Mouse (Mus musculus): ENCODE data around the gene Rev1. TPM values are rescaled to one million over a fixed set of nuclear protein-coding genes. Genes with fewer than 3 reads are reported as not detected.

Rev1 gene
- total and polyA plus RNA-seq, 3 experiments, result 22.9 to 25.7 (median 23.4) TPM

DNA sequence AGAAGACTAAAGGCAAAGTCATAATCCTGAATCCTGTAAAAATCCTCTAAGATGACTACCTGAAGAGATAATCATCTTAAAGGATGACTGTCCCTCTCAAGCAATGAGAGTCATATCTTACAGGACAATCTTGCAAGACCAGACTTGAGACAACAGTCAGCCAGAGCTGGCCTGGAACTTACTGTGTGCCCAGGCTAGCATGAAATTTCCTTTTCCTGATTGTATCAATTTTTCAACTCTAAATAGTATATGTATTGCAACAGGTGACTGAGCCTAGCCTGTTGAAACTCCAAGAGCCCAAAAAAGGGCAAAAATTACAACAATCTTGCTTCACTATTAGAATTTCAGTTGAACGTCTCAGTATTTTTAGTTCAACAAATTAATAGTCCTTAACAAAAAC is 26.4 kb downstream of the Rev1 start:
- DNase-seq (ENCODE audit: extremely low read depth), result no peak
- H3K4me1 ChIP-seq (ENCODE audit: control insufficient read depth in 1 of 2, insufficient read depth in 2 of 2), result peaks cover 0 to 5% of the 10 kb centered on the region in 2 experiments; a peak in 1 of 4 replicates
- dilution Hi-C loops (cut with MboI; ENCODE audit: extremely low pct_ligation_motif_present, extremely low pct_unique_long_range_greater_than_20kb, low sequenced_read_pairs) (no loop called here), in situ Hi-C loops (cut with MboI; ENCODE audit: low pct_ligation_motif_present, low pct_unique_long_range_greater_than_20kb, low sequenced_read_pairs) (no loop called here)
- peaks cover 30 to 82% of the 10 kb centered on the region in 2 experiments for H3K36me3 ChIP-seq (replicated peaks in 1 of 2; ENCODE audit: control insufficient read depth in 1 of 2, insufficient read depth in 1 of 2, low read length in 1 of 2)
- TF ChIP-seq TCF12 (IDR thresholded peaks at IDR 0.05; ENCODE audit: low read depth, low read length) (no peak), POLR2A (IDR thresholded peaks at IDR 0.05; ENCODE audit: low read depth, low read length) (no peak), MYC (IDR thresholded peaks at IDR 0.05; ENCODE audit: low read depth, low read length) (no peak), UBTF (IDR thresholded peaks at IDR 0.05; ENCODE audit: low read depth, low read length) (no peak), ELF1 (IDR thresholded peaks at IDR 0.05; ENCODE audit: low read depth, low read length) (no peak), ZKSCAN1 (IDR thresholded peaks at IDR 0.05; ENCODE audit: borderline replicate concordance, low read depth, low read length) (no peak), KAT2A (IDR thresholded peaks at IDR 0.05; ENCODE audit: insufficient replicate concordance, low read length) (no peak), EP300 (IDR thresholded peaks at IDR 0.05; ENCODE audit: low read length) (no peak), MXI1 (IDR thresholded peaks at IDR 0.05; ENCODE audit: low read depth, low read length) (no peak), ZNF384 (IDR thresholded peaks at IDR 0.05; ENCODE audit: low read depth, low read length) (no peak), TBP (conservative IDR thresholded peaks at IDR 0.05; ENCODE audit: low read depth, low read length) (no peak), NRF1 (IDR thresholded peaks at IDR 0.05; ENCODE audit: low read depth, low read length) (no peak), USF2 (conservative IDR thresholded peaks at IDR 0.05; ENCODE audit: low read depth, low read length) (no peak), GABPA (IDR thresholded peaks at IDR 0.05; ENCODE audit: insufficient replicate concordance, low read depth, low read length) (no peak), PAX5 (IDR thresholded peaks at IDR 0.05; ENCODE audit: low read length) (no peak), MAFK (IDR thresholded peaks at IDR 0.05; ENCODE audit: insufficient replicate concordance, low read length) (no peak)
- H3K79me2 ChIP-seq (replicated peaks; ENCODE audit: control insufficient read depth, extremely low read depth, insufficient read depth, poor library complexity, severe bottlenecking), result peaks cover 15% of the 10 kb centered on the region
- no peaks in the 10 kb centered on the region for H3K9me3 ChIP-seq (replicated peaks; ENCODE audit: low read length)
- no peaks in the 10 kb centered on the region for H3K27me3 ChIP-seq (replicated peaks)
- no peak overlapping the region for H3K9ac ChIP-seq (ENCODE audit: insufficient read depth, low read depth)
- no peak overlapping the region for H3K4me2 ChIP-seq (ENCODE audit: insufficient read depth, low read depth, poor library complexity, severe bottlenecking)
- no peak overlapping the region for H3K27ac ChIP-seq (ENCODE audit: insufficient read depth, low read depth)
- no peak overlapping the region for H3K4me3 ChIP-seq (replicated peaks in 1 of 3; ENCODE audit: low read depth in 2 of 3, low read length in 2 of 3, poor library complexity in 1 of 3)

DNA sequence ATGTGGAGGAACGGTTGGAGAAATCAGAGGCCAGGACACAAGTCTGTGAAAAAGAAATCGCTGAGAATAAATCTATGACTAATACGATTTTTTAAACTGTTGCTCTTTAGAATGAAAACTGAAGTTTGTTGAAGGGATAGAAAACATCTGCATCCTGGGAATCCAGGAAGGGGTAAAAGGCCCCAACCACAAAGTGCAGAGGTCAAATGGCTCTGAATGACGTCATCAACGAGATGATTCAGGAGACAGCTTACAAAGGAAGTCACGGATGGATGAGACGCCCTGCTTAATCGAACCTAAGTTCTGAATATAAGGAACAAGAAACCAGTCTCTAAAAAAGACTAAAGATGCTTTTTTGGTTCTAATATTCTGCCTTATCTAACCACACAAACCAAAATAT is 48.3 kb downstream of the Rev1 start:
- Histone ChIP-seq H3K36me3 (replicated peaks in 1 of 2; ENCODE audit: control insufficient read depth in 1 of 2, insufficient read depth in 1 of 2, low read length in 1 of 2) (peaks cover 25 to 63% of the 10 kb centered on the region in 2 experiments), H3K79me2 (replicated peaks; ENCODE audit: control insufficient read depth, extremely low read depth, insufficient read depth, poor library complexity, severe bottlenecking) (peaks cover 2% of the 10 kb centered on the region; the same call in 1 of the 2 replicates), H3K4me3 (replicated peaks in 1 of 3; ENCODE audit: low read depth in 2 of 3, low read length in 2 of 3, poor library complexity in 1 of 3) (no peak overlapping the region), H3K27ac (ENCODE audit: insufficient read depth, low read depth) (no peak overlapping the region), H3K27me3 (replicated peaks) (no peaks in the 10 kb centered on the region), H3K9me3 (replicated peaks; ENCODE audit: low read length) (no peaks in the 10 kb centered on the region), H3K9ac (ENCODE audit: insufficient read depth, low read depth) (no peak overlapping the region), H3K4me2 (ENCODE audit: insufficient read depth, low read depth, poor library complexity, severe bottlenecking) (no peak overlapping the region), H3K4me1 (ENCODE audit: control insufficient read depth in 1 of 2, insufficient read depth in 2 of 2) (no peaks in the 10 kb centered on the region; a peak in 1 of 4 replicates)
- no peak for DNase-seq (ENCODE audit: extremely low read depth)
- no peak for TF ChIP-seq JUND (conservative IDR thresholded peaks at IDR 0.05; ENCODE audit: low read depth, low read length)
- TF ChIP-seq BHLHE40 (IDR thresholded peaks at IDR 0.05; ENCODE audit: low read depth, low read length), result no peak
- no peak for TF ChIP-seq RCOR1 (conservative IDR thresholded peaks at IDR 0.05; ENCODE audit: low read depth, low read length)
- TF ChIP-seq CTCF (conservative IDR thresholded peaks at IDR 0.05 in 1 of 2, IDR thresholded peaks at IDR 0.05 in 1 of 2; ENCODE audit: low read depth in 2 of 2, low read length in 2 of 2), result no peak
- TF ChIP-seq KAT2A (IDR thresholded peaks at IDR 0.05; ENCODE audit: insufficient replicate concordance, low read length), result no peak
- no peak for TF ChIP-seq PAX5 (IDR thresholded peaks at IDR 0.05; ENCODE audit: low read length)
- TF ChIP-seq HCFC1 (IDR thresholded peaks at IDR 0.05; ENCODE audit: low read depth, low read length), result no peak
- TF ChIP-seq E2F4 (IDR thresholded peaks at IDR 0.05; ENCODE audit: insufficient replicate concordance, low read depth, low read length), result no peak
- TF ChIP-seq EP300 (IDR thresholded peaks at IDR 0.05; ENCODE audit: low read length), result no peak
- TF ChIP-seq ETS1 (conservative IDR thresholded peaks at IDR 0.05; ENCODE audit: low read depth, low read length), result no peak
- no peak for TF ChIP-seq JUN (IDR thresholded peaks at IDR 0.05; ENCODE audit: insufficient read depth, low read depth, low read length)
- no peak for TF ChIP-seq GABPA (IDR thresholded peaks at IDR 0.05; ENCODE audit: insufficient replicate concordance, low read depth, low read length)
- dilution Hi-C loops (cut with MboI; ENCODE audit: extremely low pct_ligation_motif_present, extremely low pct_unique_long_range_greater_than_20kb, low sequenced_read_pairs) (no loop called here), in situ Hi-C loops (cut with MboI; ENCODE audit: low pct_ligation_motif_present, low pct_unique_long_range_greater_than_20kb, low sequenced_read_pairs) (no loop called here)

Data from CH12.LX (cell line).